Mouse (Mus musculus) frontal cortex, postnatal 14 days (tissue): ENCODE measurements around the gene Lat.
"Not testable (repeated sequence)": the region's sequence is repeated elsewhere in the genome, so short reads cannot be mapped to it uniquely, and the experiment has no call there.

Source experiments
- DNase-seq, 2 experiments: peaks; one replicate each; pipeline ENCODE4 v3.0.0; 2022; ENCODE audit warnings: low spot score in 2 of 2

Lat gene

GRCm38 (mm10) chr7:126332691-126333090 lies 36.7 kb downstream of the Lat start:
- DNase-seq = no peak

- DNase-seq = no peak
Observed at GRCm38 (mm10) chr7:126330693-126331092, 38.7 kb downstream of the Lat start.

- DNase-seq = no peak
Observed at GRCm38 (mm10) chr7:126329907-126330645, 39.3 kb downstream of the Lat start.

- DNase-seq = not testable (repeated sequence)
Observed at GRCm38 (mm10) chr7:126328848-126329247, 40.5 kb downstream of the Lat start.

- not testable (repeated sequence) for DNase-seq
Observed at GRCm38 (mm10) chr7:126325576-126326273, 43.6 kb downstream of the Lat start.

GRCm38 (mm10) chr7:126324791-126325190 lies 44.6 kb downstream of the Lat start:
- DNase-seq = no peak

GRCm38 (mm10) chr7:126323729-126324128 lies 45.6 kb downstream of the Lat start:
- DNase-seq = peak; percentile 45 to 83

- no peak for DNase-seq
Observed at GRCm38 (mm10) chr7:126314273-126314672, 55.1 kb downstream of the Lat start.
